Mouse (Mus musculus): ENCODE data around the gene Mthfd1l.

- TF ChIP-seq CTCF (IDR thresholded peaks at IDR 0.05; ENCODE audit: low read depth, low read length) (no peak), POLR2A (IDR thresholded peaks at IDR 0.05; ENCODE audit: insufficient read depth, low read length) (no peak), EP300 (IDR thresholded peaks at IDR 0.05; ENCODE audit: insufficient read depth, low read depth, low read length) (no peak)
Observed at GRCm38 (mm10) chr10:3975898-3976622, 3.1 kb downstream of the Mthfd1l start.
